Mouse (Mus musculus) c-Kit-positive CD71-positive TER-119-negative erythroid progenitor cells, embryonic 14.5 days (primary cell): ENCODE measurements around the gene Cdca8.
A peak's percentile ranks its signal among the peaks of the same experiment; 100 is the strongest.

Experiments
- DNase-seq: peaks from one replicate; pipeline ENCODE4 v3.0.0-alpha.2; 2013; ENCODE audit warnings: low read depth

Cdca8 gene

DNA sequence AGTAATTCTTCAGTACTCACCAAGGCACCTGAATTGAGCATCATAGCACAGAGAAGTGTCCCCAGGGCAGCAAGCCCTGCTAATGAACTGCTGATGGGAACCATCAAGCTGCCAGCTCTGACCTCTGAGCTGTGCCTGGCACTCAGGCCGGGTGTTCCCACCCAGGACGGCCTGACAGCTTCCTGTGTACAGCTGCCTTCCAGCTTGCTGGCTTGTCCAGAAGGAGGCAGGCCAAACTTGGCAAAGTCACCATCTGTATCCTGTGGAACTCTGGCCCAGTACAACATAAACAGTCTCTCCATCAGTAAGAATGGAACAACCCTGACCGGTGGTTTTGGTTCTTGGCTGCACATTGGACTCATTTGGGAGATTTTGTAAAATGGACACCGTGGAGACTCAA is 14.4 kb upstream of the Cdca8 start:
- no peak for DNase-seq

DNA sequence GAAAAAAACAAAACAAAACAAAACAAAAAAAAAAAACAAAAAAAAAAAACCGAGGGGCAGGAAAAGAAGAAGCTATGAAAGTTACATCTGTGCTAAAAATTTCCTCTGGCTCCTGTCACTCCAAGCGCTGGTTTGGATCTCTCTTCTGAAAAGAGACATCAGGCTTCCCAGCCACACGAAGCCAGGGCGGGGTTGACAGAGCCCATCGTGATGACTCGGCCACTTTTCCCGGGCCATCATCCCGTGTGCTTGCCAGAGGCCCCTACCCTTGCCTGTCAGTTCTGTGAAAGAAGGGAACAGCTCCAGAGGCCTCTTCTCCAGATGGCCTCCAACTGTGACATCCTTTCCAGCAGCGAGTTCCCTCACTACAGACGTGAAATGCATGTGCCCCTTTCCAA is 11.9 kb upstream of the Cdca8 start:
- no peak for DNase-seq

DNA sequence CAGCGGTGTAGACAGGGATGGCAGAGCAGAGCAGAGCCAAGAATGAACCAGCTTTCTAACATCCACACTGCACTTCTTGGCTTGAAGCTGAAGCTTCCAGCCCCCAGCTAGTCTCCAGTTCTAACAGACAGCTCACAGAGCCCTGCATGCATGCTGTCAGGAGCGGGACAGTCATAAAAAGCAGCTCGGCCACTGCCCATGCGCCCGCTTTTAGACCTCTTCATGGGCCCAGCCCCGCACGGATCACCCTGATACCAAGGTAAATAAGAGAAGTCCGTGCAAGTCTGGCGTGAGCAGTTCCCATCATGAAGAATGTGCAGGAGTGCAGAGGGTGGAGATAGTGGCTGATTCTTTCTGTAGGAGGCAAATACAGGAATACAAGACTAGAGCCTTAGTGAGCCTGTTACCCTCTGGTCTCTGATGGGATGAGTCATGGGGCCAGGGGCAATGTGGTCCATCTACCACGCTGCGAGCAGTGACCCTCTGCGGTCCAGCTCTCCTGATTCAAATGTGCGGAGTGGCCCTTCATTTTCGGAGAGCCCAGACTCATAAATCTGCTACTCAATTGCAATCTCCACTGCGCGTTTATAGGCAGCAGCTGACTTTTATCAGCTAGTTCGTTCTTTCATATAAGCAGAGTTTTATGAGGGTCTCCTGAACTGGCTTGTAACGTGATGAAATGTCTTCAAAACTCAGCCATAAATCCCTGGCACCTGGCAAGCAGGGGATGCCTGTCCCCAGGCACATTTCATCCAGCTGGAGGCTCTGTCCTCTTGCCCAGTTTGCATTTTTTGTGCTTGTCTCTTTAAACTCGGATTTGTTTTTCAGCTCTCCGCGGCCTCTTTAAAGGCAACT is 11.3 kb upstream of the Cdca8 start:
- DNase-seq: no peak

DNA sequence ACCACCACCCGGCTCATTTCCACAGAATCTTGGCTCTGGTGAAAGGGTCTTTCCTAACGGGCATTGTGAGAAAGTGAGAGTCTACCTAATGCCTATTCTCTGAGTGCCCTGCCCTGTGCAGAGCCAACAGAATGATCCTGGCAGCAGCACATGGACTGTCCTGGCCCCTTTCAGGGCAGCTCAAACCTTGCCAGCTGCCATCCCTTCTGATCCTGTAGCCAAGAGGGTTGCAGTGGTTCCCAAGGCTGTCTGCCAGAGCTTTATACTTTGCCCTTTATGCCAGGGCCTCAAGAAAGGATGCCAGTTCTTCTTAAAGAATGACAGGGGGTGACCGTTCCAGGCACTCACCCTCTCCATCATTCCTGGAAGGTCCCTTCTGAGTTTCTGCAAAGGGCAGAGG is 10.4 kb upstream of the Cdca8 start:
- no peak for DNase-seq

DNA sequence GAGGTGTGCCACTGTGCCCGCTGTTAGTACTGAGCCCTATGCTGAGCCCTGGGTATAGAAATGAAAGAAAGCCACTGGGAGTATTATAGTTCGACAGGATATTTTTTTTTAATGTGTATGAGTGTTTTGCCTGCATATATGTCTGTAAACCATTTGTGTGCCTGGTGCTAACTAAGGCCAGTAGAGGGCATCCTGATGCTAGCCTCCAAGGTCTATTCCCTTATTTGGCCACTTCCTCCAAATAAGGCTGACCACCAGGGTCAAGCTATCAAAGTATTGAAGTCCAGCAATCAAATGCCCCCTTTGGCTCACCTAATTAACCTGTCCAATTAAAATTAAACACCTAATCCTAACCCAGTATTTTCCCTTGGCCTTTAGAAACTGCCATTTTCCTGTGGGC is 5.8 kb upstream of the Cdca8 start:
- no peak for DNase-seq

DNA sequence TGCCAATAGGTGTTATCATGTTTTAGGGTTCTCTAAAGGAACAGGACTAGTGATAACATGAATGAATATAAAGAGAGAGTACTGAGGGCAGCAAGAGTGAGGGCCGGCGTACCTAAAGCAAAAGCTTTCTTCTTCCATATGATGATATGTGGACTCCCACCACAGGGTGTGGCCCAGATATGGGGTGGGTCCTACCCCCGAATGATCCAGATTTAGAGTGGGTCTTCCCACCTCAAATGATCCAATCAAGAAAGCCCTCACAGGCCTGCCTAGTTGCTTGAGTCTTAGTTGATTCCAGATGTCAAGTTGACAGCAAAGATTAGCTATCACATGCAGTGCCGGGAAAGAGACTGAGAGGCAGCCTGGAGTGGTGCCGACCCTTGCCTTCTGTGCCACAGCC is 4.7 kb upstream of the Cdca8 start:
- DNase-seq: no peak

DNA sequence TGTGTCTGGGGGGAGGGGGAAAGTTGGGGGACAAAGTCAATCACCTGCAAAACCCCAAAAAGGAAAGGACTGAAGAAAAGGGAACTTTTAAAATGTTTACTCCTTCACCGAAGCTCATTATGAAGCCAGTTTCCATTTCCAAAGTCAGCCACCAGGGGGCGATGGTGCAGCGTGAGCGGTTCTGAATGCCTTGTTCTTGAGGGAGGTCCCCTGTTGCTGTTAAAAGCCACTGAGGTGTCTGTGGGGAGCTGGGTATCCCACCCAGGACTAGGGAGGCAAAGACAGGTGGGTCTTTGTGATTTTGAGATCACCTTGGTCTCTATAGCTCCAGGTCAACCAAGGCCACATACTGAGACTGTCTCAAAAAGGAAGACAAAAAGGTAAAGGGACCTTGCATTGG is 3.9 kb upstream of the Cdca8 start:
- peak; percentile 71 for DNase-seq

DNA sequence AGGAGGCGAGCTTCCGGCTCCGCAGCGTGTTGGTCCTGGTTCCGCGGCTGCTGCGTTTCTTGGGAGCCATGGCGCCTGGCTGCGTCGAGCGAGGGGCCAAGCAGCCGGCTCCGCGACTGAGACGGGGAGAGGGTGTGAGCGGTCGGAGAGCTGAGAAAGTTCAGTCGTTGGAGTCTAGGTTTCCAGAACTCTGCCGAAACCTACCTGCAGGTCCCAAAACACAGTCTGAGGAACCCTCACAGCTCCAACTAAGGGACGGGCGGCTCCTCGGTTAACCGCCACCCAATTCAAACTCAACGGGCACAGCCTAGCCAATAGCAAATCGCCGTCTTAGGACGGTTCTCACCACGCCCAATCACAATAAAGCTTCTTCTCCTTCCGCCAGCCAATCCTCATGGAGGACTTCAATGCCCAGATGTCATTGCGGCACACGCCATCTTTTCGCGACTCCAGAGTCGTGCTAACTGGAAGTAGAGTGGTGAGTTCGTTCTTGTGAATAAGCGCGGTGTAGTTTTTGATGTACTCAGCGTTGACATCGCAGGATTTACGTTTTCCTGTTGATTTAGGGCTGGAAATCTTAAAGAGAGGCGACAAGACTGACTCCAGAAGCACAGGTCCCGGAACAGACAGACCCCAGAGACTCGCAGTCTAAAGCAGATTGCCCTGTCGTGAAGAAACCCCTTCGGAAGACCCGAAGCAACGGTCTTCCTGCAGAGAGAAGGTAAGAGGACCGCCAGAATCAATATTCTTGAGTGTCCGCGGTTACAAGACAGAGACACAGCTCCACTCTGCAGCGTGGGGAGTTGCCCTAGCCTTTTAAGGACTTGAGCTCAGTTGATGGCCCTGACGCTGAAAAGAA is 2.3 kb downstream of the Cdca8 start, which contains the start of gene 9930104L06Rik:
Gene 9930104L06Rik, plus strand, starts transcription at position 436 of the 859 bp plus-strand sequence.
- DNase-seq: peak; percentile 99

DNA sequence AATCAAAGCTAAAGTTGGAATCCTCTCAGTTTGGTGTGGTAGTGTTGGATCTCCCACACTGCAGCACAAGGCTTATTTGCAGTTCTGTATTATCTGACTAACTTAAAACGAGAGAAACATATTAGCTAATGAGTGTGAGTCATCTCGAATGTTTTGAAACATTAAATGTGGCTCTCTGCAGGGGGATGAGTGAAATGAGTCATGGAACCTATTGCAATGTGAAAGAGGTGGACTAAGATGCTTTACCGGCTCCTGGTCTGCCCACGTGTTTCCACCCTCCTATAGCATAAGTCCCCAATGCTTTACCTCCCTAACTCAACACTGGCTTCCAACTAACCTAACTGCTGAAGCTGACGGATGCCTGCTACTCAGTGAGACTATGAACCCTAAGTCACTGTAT is 11.0 kb downstream of the Cdca8 start:
- DNase-seq: no peak

DNA sequence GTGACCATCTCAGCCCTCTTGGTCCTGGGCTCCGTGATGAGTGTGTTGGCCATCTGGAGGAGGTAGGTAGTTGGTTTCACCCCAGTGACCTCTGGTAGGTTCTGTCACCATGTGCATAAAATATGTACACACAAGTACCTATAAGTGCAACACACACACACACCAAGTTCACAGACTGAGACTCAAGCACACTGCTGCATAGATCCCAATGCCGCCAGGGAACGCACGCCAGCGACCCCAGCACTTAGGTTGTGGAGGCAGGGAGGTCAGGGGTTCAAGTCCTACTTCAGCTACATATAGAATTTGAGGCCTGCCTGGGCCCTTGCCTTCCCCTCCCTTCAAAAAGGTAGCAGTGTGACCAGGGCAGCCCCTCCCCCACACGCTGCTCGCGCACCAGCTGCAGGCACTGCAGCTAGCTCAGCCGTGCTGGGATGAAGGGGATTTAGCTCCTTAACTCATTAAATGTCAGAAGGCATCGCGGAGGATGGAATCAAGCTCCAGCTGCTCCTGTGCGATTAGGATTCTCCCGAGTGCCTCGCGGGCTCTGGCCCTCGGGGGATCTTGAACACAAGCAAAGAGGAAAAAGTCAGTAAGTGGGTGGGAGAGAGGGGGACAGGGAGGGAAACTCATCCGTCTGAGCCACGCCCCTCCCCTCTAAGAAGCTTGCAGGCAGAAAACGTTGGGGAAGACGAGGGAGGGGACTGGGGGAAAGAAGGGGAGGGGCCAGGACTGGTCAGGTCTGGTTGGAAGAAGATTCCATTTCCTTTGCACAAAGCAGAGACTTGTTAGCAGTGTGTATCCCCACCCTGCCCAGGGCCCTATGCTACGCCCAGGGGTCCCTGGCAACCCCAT is 32.9 kb downstream of the Cdca8 start:
- no peak for DNase-seq

DNA sequence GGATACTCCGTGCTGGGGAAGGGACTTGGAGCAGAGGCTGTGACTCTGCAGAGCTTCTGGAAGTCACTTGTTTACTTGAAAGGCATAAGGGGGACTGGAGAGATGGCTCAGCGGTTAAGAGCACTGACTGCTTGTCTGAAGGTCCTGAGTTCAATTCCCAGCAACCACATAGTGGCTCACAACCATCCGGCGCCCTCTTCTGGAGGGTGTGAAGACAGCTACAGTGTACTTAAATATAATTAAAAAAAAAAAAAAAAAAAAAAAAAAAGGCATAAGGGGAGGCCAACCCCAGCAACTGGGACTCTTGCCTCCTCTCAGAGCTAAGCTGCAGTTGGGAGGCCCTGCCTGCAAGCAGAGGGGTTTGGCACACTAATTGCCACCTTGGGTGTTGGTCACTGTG is 33.7 kb downstream of the Cdca8 start:
- DNase-seq: peak; percentile 13

DNA sequence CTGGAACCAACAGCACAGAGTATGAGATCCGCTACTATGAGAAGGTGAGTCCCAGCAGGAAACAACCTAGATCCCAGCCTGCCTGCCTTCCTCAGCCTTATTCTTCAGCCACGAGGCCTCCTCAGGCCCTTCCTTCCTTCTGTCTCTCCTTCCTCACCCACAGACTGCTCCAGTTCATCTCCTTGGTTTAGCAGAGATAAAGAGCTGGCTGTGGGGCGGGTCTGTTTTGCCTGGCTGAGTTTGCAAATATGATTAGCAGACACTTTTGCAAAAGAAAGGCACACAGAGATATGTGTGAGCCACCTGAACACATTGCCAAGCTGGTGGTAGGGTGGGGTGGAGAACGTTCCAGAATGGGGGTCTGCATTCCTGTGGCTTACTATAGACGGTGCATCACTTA is 39.2 kb downstream of the Cdca8 start:
- peak; percentile 34 for DNase-seq

DNA sequence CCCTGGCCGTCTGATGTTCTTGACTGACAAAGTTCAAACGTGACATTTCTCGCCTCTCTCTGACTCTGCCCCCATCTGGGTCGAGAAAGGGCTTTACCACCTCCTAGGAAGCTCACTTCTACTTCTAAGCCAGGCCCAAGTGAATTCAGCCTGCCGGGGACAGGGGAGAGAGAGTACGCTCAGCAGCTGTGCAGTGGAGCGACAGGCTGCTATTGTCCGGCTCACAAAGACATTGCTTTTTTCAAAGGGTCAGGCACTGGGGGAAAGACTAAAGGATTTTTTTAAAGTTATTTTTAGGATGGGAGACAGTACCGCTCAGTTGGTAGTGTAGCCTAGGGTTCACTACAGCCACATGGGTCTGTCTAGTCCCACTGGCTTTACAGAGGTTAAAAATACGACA is 40.7 kb downstream of the Cdca8 start:
- DNase-seq: no peak

DNA sequence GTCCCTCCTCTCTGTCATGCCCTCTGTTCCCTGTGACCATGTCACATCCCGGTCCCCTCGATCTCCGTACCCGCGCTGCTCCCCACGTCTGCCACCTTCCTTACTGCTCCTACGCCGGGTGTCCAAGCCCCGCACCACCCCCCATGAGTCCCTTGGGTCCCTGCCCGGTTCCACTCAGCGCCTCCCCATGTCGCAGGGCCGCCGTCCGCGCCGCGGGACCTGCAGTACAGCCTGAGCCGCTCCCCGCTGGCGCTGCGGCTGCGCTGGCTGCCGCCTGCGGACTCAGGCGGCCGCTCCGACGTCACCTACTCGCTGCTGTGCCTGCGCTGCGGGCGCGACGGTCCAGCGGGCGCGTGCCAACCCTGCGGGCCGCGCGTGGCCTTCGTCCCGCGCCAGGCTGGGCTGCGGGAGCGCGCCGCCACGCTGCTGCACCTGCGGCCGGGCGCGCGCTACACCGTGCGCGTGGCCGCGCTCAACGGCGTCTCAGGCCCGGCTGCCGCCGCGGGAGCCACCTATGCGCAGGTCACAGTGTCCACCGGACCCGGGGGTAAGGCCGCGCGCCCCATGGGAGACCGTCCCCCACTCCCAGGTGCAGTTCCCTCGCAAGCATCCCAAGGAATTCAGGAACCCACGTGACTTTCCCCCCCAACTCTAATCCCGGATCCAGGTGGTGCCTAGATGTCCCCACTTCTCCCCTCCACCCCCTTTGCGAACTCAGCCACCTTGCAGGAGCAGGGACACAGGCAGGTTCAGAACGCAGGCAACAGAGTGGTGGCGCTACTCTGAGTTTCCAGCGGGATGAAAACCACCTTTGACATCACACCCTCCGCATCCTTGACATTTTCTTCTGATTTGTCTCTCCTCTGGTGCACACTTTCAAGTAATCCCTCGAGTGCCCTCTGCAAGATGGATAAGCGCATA is 44.3 kb downstream of the Cdca8 start:
- DNase-seq: no peak

DNA sequence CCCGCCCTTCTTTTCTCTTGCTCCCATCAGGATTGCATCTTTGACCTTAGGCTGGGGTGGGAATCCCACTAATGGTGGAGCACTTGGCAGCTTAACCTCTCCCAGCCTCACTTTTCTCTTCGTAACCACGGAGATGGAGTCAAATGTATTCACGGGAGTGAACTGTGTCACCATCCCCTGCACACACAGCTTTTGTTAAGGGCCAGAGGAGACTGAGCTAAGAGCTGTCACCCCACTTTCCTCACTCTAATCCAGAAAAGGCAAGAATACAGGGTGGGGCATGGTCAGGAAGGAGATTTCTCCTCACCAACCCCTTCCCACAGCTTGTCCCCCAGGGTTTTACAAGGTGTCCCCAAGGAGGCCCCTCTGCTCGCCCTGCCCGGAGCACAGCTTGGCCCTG is 45.3 kb downstream of the Cdca8 start:
- DNase-seq: no peak

DNA sequence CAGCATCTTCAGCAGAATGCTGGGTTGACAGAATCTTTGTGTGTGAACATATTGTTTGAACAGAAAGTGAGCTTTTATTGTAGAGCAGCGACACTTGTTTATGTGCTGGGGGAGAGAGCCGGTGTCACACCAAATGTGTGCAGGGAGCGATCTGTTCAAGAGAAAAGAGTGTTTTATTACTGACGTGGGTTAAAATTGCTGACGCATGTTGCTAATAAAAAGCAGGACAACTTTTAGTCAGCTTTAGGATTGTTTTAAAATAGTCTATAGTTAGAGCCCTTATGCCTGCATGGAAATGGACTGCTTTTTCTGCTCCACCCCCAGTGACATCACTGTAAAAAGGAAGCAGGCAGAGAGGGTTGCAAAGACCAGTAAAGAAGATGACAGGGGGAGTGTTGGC is 48.3 kb downstream of the Cdca8 start:
- no peak for DNase-seq

DNA sequence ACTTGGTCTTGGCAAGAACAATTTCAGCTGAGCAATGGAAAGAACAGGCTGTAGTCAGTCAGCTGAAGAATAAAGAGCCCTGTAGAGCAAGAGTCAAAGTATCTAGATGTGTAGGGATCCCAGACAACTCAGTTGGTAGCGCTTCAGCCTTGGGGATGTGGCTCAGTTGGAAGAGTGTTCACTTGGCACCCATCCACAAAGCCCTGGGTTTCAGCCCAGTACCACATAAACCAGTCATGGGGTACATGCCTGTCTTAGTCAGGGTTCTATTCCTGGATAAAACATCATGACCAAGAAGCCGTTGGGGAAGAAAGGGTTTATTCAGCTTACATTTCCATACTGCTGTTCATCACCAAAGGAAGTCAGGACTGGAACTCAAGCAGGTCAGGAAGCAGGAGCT is 49.2 kb downstream of the Cdca8 start:
- no peak for DNase-seq

DNA sequence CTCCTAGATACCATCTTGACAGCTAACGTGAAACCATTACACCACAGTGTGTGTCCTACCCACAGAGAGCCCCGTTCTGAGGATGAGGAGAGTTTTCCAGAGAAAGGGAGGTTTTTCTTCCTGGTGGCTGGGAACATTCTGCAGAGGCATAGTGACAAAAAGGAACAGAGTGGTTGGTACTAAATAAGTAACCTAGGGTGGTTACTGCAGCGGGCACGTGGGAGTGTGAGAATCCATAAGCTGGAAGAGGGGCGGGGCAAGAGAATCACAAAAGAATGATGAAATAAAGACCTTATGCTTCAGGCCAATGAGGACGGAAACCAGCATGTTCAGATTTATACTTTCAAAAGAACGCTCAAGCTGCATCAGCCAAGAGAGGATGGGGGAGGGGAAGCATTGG is 50.4 kb downstream of the Cdca8 start:
- DNase-seq: no peak

DNA sequence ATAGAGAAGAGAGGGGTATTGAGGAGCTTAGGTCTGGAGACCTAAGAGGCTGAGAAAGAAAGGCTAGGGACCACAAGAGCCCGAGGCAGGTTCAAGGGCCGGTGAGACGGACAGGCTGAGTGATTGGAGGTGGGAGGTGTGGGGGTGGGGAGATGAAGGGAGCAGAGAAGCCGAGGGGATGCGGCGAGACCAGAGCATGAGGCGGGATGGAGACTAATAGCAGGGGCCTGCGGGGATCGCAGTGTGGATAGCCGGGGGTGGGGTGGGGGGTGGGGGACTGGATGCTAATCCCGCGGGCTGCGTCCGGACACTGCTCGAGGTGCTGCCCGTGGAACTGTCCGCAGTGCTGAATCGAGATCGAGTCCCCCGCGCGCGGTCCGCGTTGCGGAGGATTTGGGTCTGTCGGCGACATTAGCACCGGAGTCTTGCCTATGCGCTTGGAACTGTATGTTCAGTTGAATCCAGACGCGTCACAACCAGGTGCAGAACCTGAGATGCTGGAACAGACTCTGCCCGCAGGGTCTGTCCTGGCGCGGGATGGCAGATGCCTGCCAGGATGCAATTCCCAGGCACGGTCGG is 56.9 kb downstream of the Cdca8 start:
- DNase-seq: no peak

DNA sequence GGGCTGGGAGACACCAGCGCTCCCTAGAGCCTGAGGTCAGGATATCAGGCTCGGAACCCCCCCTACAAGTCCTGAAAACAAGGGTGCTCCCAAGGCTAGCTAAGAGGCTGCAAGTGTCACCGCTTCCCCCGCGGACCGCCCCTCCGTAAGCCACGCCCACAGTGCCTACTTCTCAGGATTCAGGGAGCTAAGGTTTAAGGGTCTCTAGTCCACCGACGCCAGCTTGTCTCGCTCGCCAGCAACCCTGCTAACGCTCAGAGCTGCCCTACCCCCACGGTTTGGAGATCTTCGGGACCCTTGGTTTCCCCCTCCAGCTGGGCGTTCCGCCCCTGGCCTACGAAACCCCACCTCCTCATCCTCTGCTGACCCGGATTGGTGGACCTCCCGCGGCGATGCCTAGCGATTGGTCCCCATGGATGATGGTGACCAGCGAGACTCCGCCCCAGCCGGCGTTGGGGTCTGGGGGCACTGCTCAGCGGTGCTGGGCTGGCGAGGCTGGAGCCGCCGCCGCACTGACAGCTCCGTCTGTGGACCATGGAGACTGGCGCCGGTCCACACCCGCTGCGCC is 57.7 kb downstream of the Cdca8 start:
- no peak for DNase-seq

DNA sequence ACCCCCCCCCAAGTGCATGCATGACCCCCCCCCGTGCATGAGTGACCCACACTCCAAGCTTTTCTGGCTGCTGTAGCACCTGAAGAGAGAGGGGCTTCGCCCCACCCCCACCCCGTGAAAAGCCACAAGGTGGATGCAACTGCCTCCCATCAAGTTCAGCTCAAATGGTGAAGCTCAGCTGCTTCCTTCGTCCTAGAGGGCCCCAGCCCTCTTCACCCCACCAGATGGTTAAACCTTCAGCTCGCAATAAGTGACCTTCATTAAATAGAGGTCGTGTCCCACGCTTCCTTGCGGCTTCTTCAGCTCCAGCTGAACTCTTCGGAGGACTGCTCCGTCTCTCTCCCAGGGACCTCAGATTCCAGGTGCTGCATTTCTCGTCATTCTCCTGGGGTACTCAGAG is 58.5 kb downstream of the Cdca8 start, which contains the start of gene Epha10:
Gene Epha10, plus strand, starts transcription at position 301 of the 400 bp plus-strand sequence.
- no peak for DNase-seq
